Mouse (Mus musculus) thymus, postnatal 14 days (tissue): Measurements from ENCODE around the gene Gpr180.
"Not testable (repeated sequence)": the region's sequence is repeated elsewhere in the genome, so short reads cannot be mapped to it uniquely, and the experiment has no call there.

Experiments used
- DNase-seq: peaks from one replicate; pipeline ENCODE4 v3.0.0; 2021

Gene Gpr180

GRCm38 (mm10) chr14:118156056-118156455, 19.1 kb downstream of the Gpr180 start:
- DNase-seq, result not testable (repeated sequence)

GRCm38 (mm10) chr14:118156740-118157139, 19.8 kb downstream of the Gpr180 start:
- no peak for DNase-seq

- peak; percentile 77 for DNase-seq
Measured at GRCm38 (mm10) chr14:118157146-118157545, 20.2 kb downstream of the Gpr180 start.

- no peak for DNase-seq
Measured at GRCm38 (mm10) chr14:118161751-118162150, 24.8 kb downstream of the Gpr180 start.

- no peak for DNase-seq
Measured at GRCm38 (mm10) chr14:118162640-118163039, 25.7 kb downstream of the Gpr180 start.

- DNase-seq, result no peak
Measured at GRCm38 (mm10) chr14:118168776-118169175, 31.8 kb downstream of the Gpr180 start.

GRCm38 (mm10) chr14:118173590-118174203, 36.7 kb downstream of the Gpr180 start:
- peak; percentile 32 for DNase-seq

GRCm38 (mm10) chr14:118175071-118175693, 38.2 kb downstream of the Gpr180 start:
- no peak for DNase-seq

- DNase-seq, result no peak
Measured at GRCm38 (mm10) chr14:118175694-118176085, 38.7 kb downstream of the Gpr180 start.

- DNase-seq, result no peak
Measured at GRCm38 (mm10) chr14:118179251-118179650, 42.3 kb downstream of the Gpr180 start.

GRCm38 (mm10) chr14:118179701-118180100, 42.7 kb downstream of the Gpr180 start:
- DNase-seq, result no peak

GRCm38 (mm10) chr14:118180117-118180557, 43.2 kb downstream of the Gpr180 start:
- DNase-seq, result peak; percentile 70

GRCm38 (mm10) chr14:118180711-118181177, 43.8 kb downstream of the Gpr180 start:
- no peak for DNase-seq

GRCm38 (mm10) chr14:118191442-118191841, 54.5 kb downstream of the Gpr180 start:
- no peak for DNase-seq

- no peak for DNase-seq
Measured at GRCm38 (mm10) chr14:118193001-118193628, 56.2 kb downstream of the Gpr180 start.

- DNase-seq, result no peak
Measured at GRCm38 (mm10) chr14:118193663-118194062, 56.7 kb downstream of the Gpr180 start.

GRCm38 (mm10) chr14:118194219-118194914, 57.4 kb downstream of the Gpr180 start:
- no peak for DNase-seq

GRCm38 (mm10) chr14:118197063-118197462, 60.1 kb downstream of the Gpr180 start:
- DNase-seq, result no peak

- no peak for DNase-seq
Measured at GRCm38 (mm10) chr14:118200731-118201130, 63.8 kb downstream of the Gpr180 start.

GRCm38 (mm10) chr14:118202006-118202405, 65.0 kb downstream of the Gpr180 start:
- no peak for DNase-seq

- DNase-seq, result peak; percentile 65
Measured at GRCm38 (mm10) chr14:118203031-118203430, 66.1 kb downstream of the Gpr180 start.

GRCm38 (mm10) chr14:118207347-118207746, 70.4 kb downstream of the Gpr180 start:
- no peak for DNase-seq

- no peak for DNase-seq
Measured at GRCm38 (mm10) chr14:118209642-118210041, 72.7 kb downstream of the Gpr180 start.
